Mouse (Mus musculus) kidney, postnatal 0 days (tissue): ENCODE data around the gene Cdkal1. TPM values are rescaled to one million over a fixed set of nuclear protein-coding genes. Genes with fewer than 3 reads are reported as not detected.

Source experiments
- ATAC-seq: fragments of 200-750 bp; cut with Nextera tagmentation; replicated peaks from 2 replicates; pipeline ENCODE4 v1.8.0; 2017; ENCODE audit warnings: low read depth, moderate number of reproducible peaks, moderate TSS enrichment, moderate library complexity; ENCODE audit not compliant: low FRiP score
- DNase-seq: peaks from one replicate; pipeline ENCODE4 v3.0.0-alpha.2; 2016; ENCODE audit warnings: low spot score
- H3K27ac ChIP-seq: fragments of 300-500 bp; sonication (generic); 2 replicates; pipeline ENCODE4 v1.5.1; 2014; ENCODE audit warnings: mild to moderate bottlenecking
- H3K27me3 ChIP-seq: fragments of 300-500 bp; sonication (generic); 2 replicates; pipeline ENCODE4 v1.6.1; 2014; ENCODE audit warnings: low read length, mixed read lengths; ENCODE audit not compliant: insufficient read depth
- H3K36me3 ChIP-seq: fragments of 300-500 bp; sonication (generic); 2 replicates; pipeline ENCODE4 v1.6.1; 2014; ENCODE audit warnings: low read length, mixed read lengths; ENCODE audit not compliant: insufficient read depth
- H3K4me1 ChIP-seq: fragments of 300-500 bp; sonication (generic); replicated peaks from 2 replicates; pipeline ENCODE4 v1.6.1; 2014; ENCODE audit warnings: antibody characterized with exemption, low read length, mixed read lengths; ENCODE audit not compliant: insufficient read depth
- H3K4me2 ChIP-seq: fragments of 300-500 bp; sonication (generic); 2 replicates; pipeline ENCODE4 v1.6.1; 2014; ENCODE audit warnings: mild to moderate bottlenecking, low read length, moderate library complexity, mixed read lengths
- H3K4me3 ChIP-seq: fragments of 300-500 bp; sonication (generic); replicated peaks from 2 replicates; pipeline ENCODE4 v1.5.1; 2014; ENCODE audit warnings: low read depth, low read length
- H3K9ac ChIP-seq: fragments of 300-500 bp; sonication (generic); 2 replicates; pipeline ENCODE4 v1.6.1; 2014; ENCODE audit warnings: low read depth, low read length
- H3K9me3 ChIP-seq: fragments of 300-500 bp; sonication (generic); replicated peaks from 2 replicates; pipeline ENCODE4 v1.6.1; 2016; ENCODE audit warnings: low read length, inconsistent platforms, mixed read lengths
- CTCF ChIP-seq: IDR thresholded peaks from 2 replicates; pipeline ENCODE4 v1.5.1; 2016; ENCODE audit warnings: antibody characterized with exemption, low read depth, mild to moderate bottlenecking, moderate library complexity
- WGBS: fragments of 180-500 bp; shearing (Covaris S2); extraction: QIAGEN DNeasy Blood & Tissue Kit; methylation state at CpG from one replicate; pipeline ENCODE4 v1.1.7; 2014; 5-methylcytosine and 5-hydroxymethylcytosine counted together
- polyA plus RNA-seq: library from polyadenylated mRNA; unstranded; fragments of >200 nt; fragmentation: Nextera tagmentation; extraction: Ambion mirVana; gene quantifications from 2 replicates; pipeline ENCODE4 v1.2.1, GENCODE M21; 2015

The Cdkal1 gene
- polyA plus RNA-seq, 1 experiment from 2014 or later, result 30.1 TPM

GRCm38 (mm10) chr13:29747347-29747647, 108.2 kb downstream of the Cdkal1 start:
- WGBS, result 82% methylated on average over 3 of the region's 3 CpGs
- Histone ChIP-seq H3K4me3 (no peak overlapping the region), H3K27me3 (no peaks in the 10 kb centered on the region), H3K27ac (no peak overlapping the region), H3K4me2 (no peak overlapping the region), H3K9ac (no peak overlapping the region), H3K36me3 (no peaks in the 10 kb centered on the region), H3K4me1 (no peaks in the 10 kb centered on the region), H3K9me3 (no peaks in the 10 kb centered on the region)
- no peak for ATAC-seq
- DNase-seq, result no peak
- TF ChIP-seq CTCF, result no peak

GRCm38 (mm10) chr13:29746501-29747346, 108.8 kb downstream of the Cdkal1 start:
- no peak overlapping the region for H3K4me3 ChIP-seq
- H3K27me3 ChIP-seq, result no peaks in the 10 kb centered on the region
- H3K27ac ChIP-seq, result no peak overlapping the region
- no peaks in the 10 kb centered on the region for H3K9me3 ChIP-seq
- no peak overlapping the region for H3K9ac ChIP-seq
- ATAC-seq, result no peak
- no peak for DNase-seq
- WGBS, result 57% methylated on average over 9 of the region's 9 CpGs
- H3K4me2 ChIP-seq, result no peak overlapping the region
- no peaks in the 10 kb centered on the region for H3K36me3 ChIP-seq
- no peaks in the 10 kb centered on the region for H3K4me1 ChIP-seq
- no peak for TF ChIP-seq CTCF

GRCm38 (mm10) chr13:29745073-29745472, 110.4 kb downstream of the Cdkal1 start:
- Histone ChIP-seq H3K4me3 (no peak overlapping the region), H3K4me2 (no peak overlapping the region), H3K4me1 (no peaks in the 10 kb centered on the region), H3K27me3 (no peaks in the 10 kb centered on the region), H3K9me3 (no peaks in the 10 kb centered on the region), H3K36me3 (no peaks in the 10 kb centered on the region), H3K27ac (no peak overlapping the region), H3K9ac (no peak overlapping the region)
- WGBS, result 75% methylated on average over 2 of the region's 2 CpGs
- TF ChIP-seq CTCF, result no peak
- DNase-seq (no peak), ATAC-seq (no peak)

GRCm38 (mm10) chr13:29744188-29744587, 111.3 kb downstream of the Cdkal1 start:
- Histone ChIP-seq H3K9me3 (no peaks in the 10 kb centered on the region), H3K27me3 (no peaks in the 10 kb centered on the region), H3K4me3 (no peak overlapping the region), H3K9ac (no peak overlapping the region), H3K36me3 (no peaks in the 10 kb centered on the region), H3K4me1 (no peaks in the 10 kb centered on the region), H3K27ac (no peak overlapping the region), H3K4me2 (no peak overlapping the region)
- peak; percentile 57 for DNase-seq
- peak; percentile 59 for TF ChIP-seq CTCF
- no peak for ATAC-seq
- 85% methylated on average over 3 of the region's 3 CpGs for WGBS

GRCm38 (mm10) chr13:29743761-29744160, 111.7 kb downstream of the Cdkal1 start:
- Histone ChIP-seq H3K27me3 (no peaks in the 10 kb centered on the region), H3K9ac (no peak overlapping the region), H3K4me3 (no peak overlapping the region), H3K36me3 (no peaks in the 10 kb centered on the region), H3K9me3 (no peaks in the 10 kb centered on the region), H3K4me1 (no peaks in the 10 kb centered on the region), H3K27ac (no peak overlapping the region), H3K4me2 (no peak overlapping the region)
- TF ChIP-seq CTCF, result no peak
- peak; percentile 43 for DNase-seq
- 69% methylated on average over 4 of the region's 4 CpGs for WGBS
- no peak for ATAC-seq

GRCm38 (mm10) chr13:29737675-29738461, 117.6 kb downstream of the Cdkal1 start:
- 74% methylated on average over 5 of the region's 5 CpGs for WGBS
- Histone ChIP-seq H3K4me1 (no peaks in the 10 kb centered on the region), H3K9ac (no peak overlapping the region), H3K27me3 (no peaks in the 10 kb centered on the region), H3K36me3 (no peaks in the 10 kb centered on the region), H3K4me3 (no peak overlapping the region), H3K4me2 (no peak overlapping the region), H3K9me3 (no peaks in the 10 kb centered on the region), H3K27ac (no peak overlapping the region)
- ATAC-seq (no peak), DNase-seq (no peak)
- no peak for TF ChIP-seq CTCF
